Mouse (Mus musculus): ENCODE data around the gene P2rx6. TPM values are rescaled to one million over a fixed set of nuclear protein-coding genes. Genes with fewer than 3 reads are reported as not detected.
"Not testable (repeated sequence)": the region's sequence is repeated elsewhere in the genome, so short reads cannot be mapped to it uniquely, and the experiment has no call there.

P2rx6 gene
- polyA plus RNA-seq, 1 experiment from 2014 or later = 2.2 TPM

- no peak overlapping the region for H3K4me2 ChIP-seq (replicated peaks)
- no peak for ATAC-seq (ENCODE audit: low FRiP score)
- H3K4me3 ChIP-seq = no peak overlapping the region
- no peaks in the 10 kb centered on the region for H3K9me3 ChIP-seq (replicated peaks)
- peaks cover 12% of the 10 kb centered on the region; the same call in 1 of the 2 replicates for H3K27me3 ChIP-seq
- no peaks in the 10 kb centered on the region for H3K4me1 ChIP-seq
- H3K9ac ChIP-seq = no peak overlapping the region
- H3K36me3 ChIP-seq = no peaks in the 10 kb centered on the region
- 78% methylated on average over 2 of the region's 2 CpGs for WGBS
- H3K27ac ChIP-seq = no peak overlapping the region
These were observed 19.1 kb upstream of the P2rx6 start for GRCm38 (mm10) chr16:17542632-17543031.

- no peak overlapping the region for H3K4me3 ChIP-seq
- ATAC-seq (ENCODE audit: low FRiP score) = no peak
- WGBS = 84% methylated on average over 7 of the region's 7 CpGs
- H3K4me1 ChIP-seq = peaks cover 21% of the 10 kb centered on the region
- H3K27me3 ChIP-seq = no peaks in the 10 kb centered on the region
- H3K9me3 ChIP-seq (replicated peaks) = no peaks in the 10 kb centered on the region
- no peak overlapping the region for H3K27ac ChIP-seq
- H3K4me2 ChIP-seq (replicated peaks) = no peak overlapping the region
- H3K36me3 ChIP-seq = no peaks in the 10 kb centered on the region
- no peak overlapping the region; the same call in 1 of the 2 replicates for H3K9ac ChIP-seq
These were observed 8.8 kb upstream of the P2rx6 start for GRCm38 (mm10) chr16:17552837-17553236.

GRCm38 (mm10) chr16:17553910-17554685 is 7.6 kb upstream of the P2rx6 start:
- H3K4me3 ChIP-seq = peak overlapping the region; percentile 17
- peak overlapping the region; percentile 49 for H3K4me2 ChIP-seq (replicated peaks)
- WGBS = 5% methylated on average over 18 of the region's 18 CpGs

DNA sequence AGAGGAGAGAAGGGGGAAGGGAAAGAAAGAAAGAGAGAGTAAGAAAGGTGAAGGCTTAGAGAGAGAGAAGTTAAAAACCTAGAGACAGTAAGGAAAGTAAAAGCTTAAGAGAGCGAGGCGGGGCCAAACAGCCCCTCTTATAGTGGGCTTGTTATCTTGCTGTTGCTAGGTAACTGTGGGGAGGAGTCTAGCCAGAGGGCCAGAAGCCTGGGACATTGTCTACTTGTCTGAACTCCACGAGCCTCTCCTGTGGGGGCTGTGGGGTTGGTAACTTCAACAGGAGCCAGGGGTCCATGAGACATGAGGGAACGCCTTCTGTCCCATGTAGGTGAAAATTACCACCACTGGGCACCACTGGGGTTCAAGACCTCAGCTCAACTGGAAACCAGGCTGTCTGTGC is 7.0 kb upstream of the P2rx6 start:
- not testable (repeated sequence) for H3K36me3 ChIP-seq; H3K9me3 ChIP-seq (replicated peaks); H3K27me3 ChIP-seq; H3K4me3 ChIP-seq
- Histone ChIP-seq H3K27ac (peak overlapping the region; percentile 79), H3K9ac (0 out of 2 replicates have a peak overlapping the region, but pooled peaks have one; percentile 23), H3K4me1 (peaks cover 35% of the 10 kb centered on the region), H3K4me2 (replicated peaks) (peak overlapping the region; percentile 49)
- WGBS = 13% methylated on average over 4 of the region's 4 CpGs
- ATAC-seq (ENCODE audit: low FRiP score) = peak; percentile 53

More at GRCm38 (mm10) chr16:17553910-17554685, 7.6 kb upstream of the P2rx6 start:
- H3K9me3 ChIP-seq (replicated peaks) = no peaks in the 10 kb centered on the region
- peak overlapping the region; percentile 23; the same call in 1 of the 2 replicates for H3K9ac ChIP-seq
- peaks cover 32% of the 10 kb centered on the region for H3K4me1 ChIP-seq
- H3K36me3 ChIP-seq = no peaks in the 10 kb centered on the region
- H3K27ac ChIP-seq = peak overlapping the region; percentile 79
- peak; percentile 72 for ATAC-seq (ENCODE audit: low FRiP score)
- H3K27me3 ChIP-seq = no peaks in the 10 kb centered on the region

DNA sequence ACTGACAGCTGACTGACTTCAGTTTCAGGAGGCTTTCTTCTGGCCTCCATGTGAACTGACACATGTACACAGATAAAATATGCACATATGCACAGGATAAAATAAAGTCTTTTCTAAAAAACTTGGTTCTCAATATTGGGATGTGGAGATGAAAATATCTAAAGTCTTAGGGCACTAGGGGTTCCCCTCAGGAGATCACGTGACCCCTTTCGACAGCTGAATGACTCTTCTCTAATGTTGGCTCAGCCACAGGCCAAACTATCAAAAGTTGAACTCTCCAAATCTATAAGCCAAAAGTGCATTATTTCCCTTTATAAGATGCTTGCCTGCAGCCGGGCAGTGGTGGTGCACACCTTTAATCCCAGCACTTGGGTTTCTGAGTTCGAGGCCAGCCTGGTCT is 5.5 kb upstream of the P2rx6 start:
- H3K36me3 ChIP-seq = no peaks in the 10 kb centered on the region
- no peak overlapping the region for H3K4me3 ChIP-seq
- no peaks in the 10 kb centered on the region for H3K9me3 ChIP-seq (replicated peaks)
- H3K27ac ChIP-seq = no peak overlapping the region
- H3K4me1 ChIP-seq = peaks cover 47% of the 10 kb centered on the region
- H3K9ac ChIP-seq = no peak overlapping the region
- H3K4me2 ChIP-seq (replicated peaks) = no peak overlapping the region
- no peak for ATAC-seq (ENCODE audit: low FRiP score)
- H3K27me3 ChIP-seq = peaks cover 11% of the 10 kb centered on the region; the same call in 1 of the 2 replicates
- whole genome bisulfite sequencing = 94% methylated on average over 4 of the region's 4 CpGs

- Histone ChIP-seq H3K9me3 (replicated peaks) (no peaks in the 10 kb centered on the region), H3K4me1 (peaks cover 54% of the 10 kb centered on the region), H3K4me2 (replicated peaks) (no peak overlapping the region), H3K36me3 (no peaks in the 10 kb centered on the region), H3K27me3 (peaks cover 18% of the 10 kb centered on the region), H3K4me3 (no peak overlapping the region), H3K9ac (no peak overlapping the region), H3K27ac (no peak overlapping the region)
- WGBS = 60% methylated on average over 4 of the region's 4 CpGs
- no peak for ATAC-seq (ENCODE audit: low FRiP score)
These were observed 4.8 kb upstream of the P2rx6 start for GRCm38 (mm10) chr16:17556907-17557306.

GRCm38 (mm10) chr16:17557947-17558480 is 3.7 kb upstream of the P2rx6 start:
- no peak overlapping the region for H3K9ac ChIP-seq
- WGBS = 1% methylated on average over 5 of the region's 5 CpGs
- peak; percentile 24 for ATAC-seq (ENCODE audit: low FRiP score)
- H3K27ac ChIP-seq = no peak overlapping the region
- peaks cover 19% of the 10 kb centered on the region for H3K27me3 ChIP-seq
- H3K4me1 ChIP-seq = peaks cover 55% of the 10 kb centered on the region
- peak overlapping the region; percentile 28 for H3K4me2 ChIP-seq (replicated peaks)
- H3K4me3 ChIP-seq = no peak overlapping the region
- no peaks in the 10 kb centered on the region for H3K9me3 ChIP-seq (replicated peaks)
- no peaks in the 10 kb centered on the region for H3K36me3 ChIP-seq

DNA sequence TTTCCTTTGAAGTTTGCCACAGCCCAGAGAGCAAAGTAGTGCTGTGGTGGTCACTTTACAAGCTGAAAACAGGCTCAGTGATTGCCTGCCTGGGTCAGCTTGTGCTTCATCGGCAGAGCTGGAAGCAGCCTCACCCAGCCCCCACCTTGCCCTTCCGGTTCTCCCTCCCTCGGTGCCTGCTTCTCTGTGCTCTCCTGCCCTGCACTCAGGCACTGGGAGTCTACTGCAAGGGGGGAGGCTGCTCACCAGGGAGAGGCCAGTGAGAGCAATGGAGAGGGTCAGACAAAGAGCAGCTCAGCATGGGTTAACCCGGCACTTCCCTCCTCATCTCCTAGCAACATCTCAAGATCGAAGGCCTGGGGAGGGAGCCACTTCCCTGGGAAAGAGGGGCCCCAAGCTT is 2.9 kb upstream of the P2rx6 start:
- Histone ChIP-seq H3K9ac (peak overlapping the region; percentile 32; the same call in 1 of the 2 replicates), H3K4me1 (peaks cover 52% of the 10 kb centered on the region), H3K27me3 (peaks cover 19% of the 10 kb centered on the region), H3K4me2 (replicated peaks) (peak overlapping the region; percentile 28), H3K4me3 (no peak overlapping the region), H3K9me3 (replicated peaks) (no peaks in the 10 kb centered on the region), H3K36me3 (no peaks in the 10 kb centered on the region), H3K27ac (no peak overlapping the region)
- peak; percentile 23; the same call in 1 of the 2 replicates for ATAC-seq (ENCODE audit: low FRiP score)
- WGBS = 2% methylated on average over 5 of the region's 5 CpGs

DNA sequence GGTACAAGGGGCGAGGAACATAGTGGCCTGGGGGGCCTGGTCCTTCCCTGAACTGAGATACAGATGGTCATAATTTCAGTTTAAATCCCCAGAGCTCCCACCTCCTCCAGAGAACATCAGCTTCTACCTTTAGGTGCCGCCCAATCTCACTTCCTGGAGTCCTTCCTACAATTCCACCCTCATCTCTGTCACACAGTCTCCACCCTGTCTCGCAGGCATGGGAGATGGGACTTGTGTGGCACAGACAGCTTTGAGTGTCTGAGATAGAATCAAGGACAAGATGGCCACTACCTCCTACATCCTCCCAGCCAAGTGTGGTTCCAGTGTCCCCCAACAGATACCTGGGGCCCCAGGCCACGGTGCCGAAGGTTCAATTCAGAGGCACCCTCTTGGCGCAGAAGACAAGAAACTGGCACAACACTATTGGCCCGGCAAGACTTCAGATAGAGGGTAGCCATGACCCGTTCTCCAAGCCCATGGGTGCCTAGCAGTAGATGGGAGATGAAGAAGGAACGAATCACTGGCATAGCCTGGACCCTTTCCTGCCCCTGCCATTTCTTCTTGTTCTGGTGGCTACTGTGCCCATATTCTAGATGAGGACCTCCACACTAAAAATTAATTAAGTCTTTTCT is 2.2 kb upstream of the P2rx6 start:
- H3K27ac ChIP-seq = no peak overlapping the region
- H3K4me1 ChIP-seq = peaks cover 45% of the 10 kb centered on the region
- 60% methylated on average over 9 of the region's 9 CpGs for WGBS

DNA sequence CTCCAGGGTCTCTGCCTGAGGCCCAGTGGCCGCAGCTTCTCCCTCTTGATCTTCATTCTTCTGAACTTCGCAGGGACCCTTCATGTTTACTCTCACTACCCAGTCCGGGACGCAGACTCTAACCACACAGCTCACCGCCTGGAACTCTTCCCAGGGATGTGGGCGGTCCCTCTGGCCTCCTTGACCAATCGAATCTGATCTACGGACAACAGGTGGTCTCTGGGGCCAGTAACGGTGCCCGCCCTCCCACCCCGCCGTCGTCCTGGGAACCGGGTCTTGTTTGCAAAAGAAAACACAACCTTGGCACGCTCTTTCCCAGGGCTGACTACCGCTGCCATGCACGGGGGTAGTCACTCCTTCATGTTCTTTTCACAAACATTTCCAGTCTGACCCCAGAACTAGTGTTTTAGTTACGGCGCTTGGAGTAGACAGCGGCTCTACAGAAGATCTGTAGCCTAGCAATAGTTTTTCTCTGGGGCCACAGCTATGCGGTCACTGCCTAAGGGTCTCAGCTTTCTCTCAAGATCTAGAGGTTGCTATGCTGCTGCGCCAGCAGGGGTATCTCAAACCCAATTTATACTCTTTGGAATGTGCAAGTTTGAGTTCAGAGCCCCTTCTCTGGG is 446 bp upstream of the P2rx6 start, which contains the start of gene Lrrc74b:
Gene Lrrc74b, minus strand, starts transcription at position 120 of the 623 bp plus-strand sequence.
- H3K27ac ChIP-seq = peak within 1 kb of the TSS; percentile 45
- peaks cover 19% of the 10 kb centered on the region for H3K27me3 ChIP-seq
- WGBS = under 1% methylated on average over 22 of the region's 22 CpGs
- H3K9ac ChIP-seq = 0 out of 2 replicates have a peak within 1 kb of the TSS, but pooled peaks have one; percentile 9
- ATAC-seq (ENCODE audit: low FRiP score) = peak; percentile 38; the same call in 1 of the 2 replicates
- H3K9me3 ChIP-seq (replicated peaks) = no peaks in the 10 kb centered on the region
- H3K36me3 ChIP-seq = no peaks in the 10 kb centered on the region
- H3K4me1 ChIP-seq = peaks cover 35% of the 10 kb centered on the region
- peak within 1 kb of the TSS; percentile 16 for H3K4me3 ChIP-seq
- peak within 1 kb of the TSS; percentile 46 for H3K4me2 ChIP-seq (replicated peaks)

More for the DNA sequence above, 2.2 kb upstream of the P2rx6 start:
- no peak overlapping the region for H3K9ac ChIP-seq
- H3K9me3 ChIP-seq (replicated peaks) = no peaks in the 10 kb centered on the region
- no peak overlapping the region for H3K4me3 ChIP-seq
- peaks cover 19% of the 10 kb centered on the region for H3K27me3 ChIP-seq
- no peaks in the 10 kb centered on the region for H3K36me3 ChIP-seq
- H3K4me2 ChIP-seq (replicated peaks) = peak overlapping the region; percentile 28
- ATAC-seq (ENCODE audit: low FRiP score) = no peak

GRCm38 (mm10) chr16:17563580-17563979 is 1.9 kb downstream of the P2rx6 start:
- peaks cover 23% of the 10 kb centered on the region for H3K27me3 ChIP-seq
- no peaks in the 10 kb centered on the region for H3K36me3 ChIP-seq
- WGBS = 41% methylated on average over 1 of the region's 1 CpGs
- no peak overlapping the region for H3K4me2 ChIP-seq (replicated peaks)
- H3K27ac ChIP-seq = no peak overlapping the region
- H3K4me3 ChIP-seq = no peak overlapping the region
- H3K4me1 ChIP-seq = peaks cover 28% of the 10 kb centered on the region
- no peaks in the 10 kb centered on the region for H3K9me3 ChIP-seq (replicated peaks)
- H3K9ac ChIP-seq = no peak overlapping the region
- no peak for ATAC-seq (ENCODE audit: low FRiP score)

DNA sequence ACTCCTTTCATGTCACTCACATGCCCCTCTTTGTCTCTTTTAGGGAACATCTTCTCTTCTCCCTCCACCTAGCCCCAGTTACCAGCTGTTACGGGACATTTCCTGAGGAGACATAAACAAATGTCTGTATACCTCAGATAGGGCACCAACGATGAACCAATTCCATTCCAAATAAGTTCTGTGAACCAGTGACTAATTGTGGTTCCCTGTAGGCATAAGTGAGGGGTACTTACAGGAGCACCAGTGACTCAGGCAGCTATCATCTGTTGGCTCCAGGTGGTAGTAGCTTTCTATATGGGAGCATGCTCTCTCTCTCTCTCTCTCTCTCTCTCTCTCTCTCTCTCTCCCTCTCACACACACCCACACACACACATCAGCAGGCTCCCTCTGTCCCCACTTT is 2.5 kb downstream of the P2rx6 start:
- Histone ChIP-seq H3K27me3 (peaks cover 23% of the 10 kb centered on the region), H3K4me2 (replicated peaks) (no peak overlapping the region), H3K4me3 (no peak overlapping the region), H3K27ac (no peak overlapping the region), H3K36me3 (no peaks in the 10 kb centered on the region), H3K9me3 (replicated peaks) (no peaks in the 10 kb centered on the region), H3K9ac (no peak overlapping the region), H3K4me1 (peaks cover 22% of the 10 kb centered on the region)
- WGBS = 80% methylated on average over 2 of the region's 2 CpGs
- ATAC-seq (ENCODE audit: low FRiP score) = no peak

Measured in hindbrain, embryonic 12.5 days (tissue).